14 mouse cellular contexts compared by ENCODE assay signal in genomic region chr9:60873257-60874054, GRCm38 (mm10).
DNase-seq lines count a peak whose midpoint lies in the region; ATAC-seq and TF ChIP-seq lines count a peak whose summit lies in the region.
"Had no signal": no experiment of that assay in that cellular context is flagged by ENCODE, and none has a peak within 500 bp of the region (broad histone marks: within the 10 kb centered on the region; RNA-seq: fewer than 3 reads in every experiment).

No protein-coding gene starts in this region.

- intact Hi-C loops in left cerebral cortex, postnatal 4 days (cut with DNase I), result no loop called here

- H3K9ac ChIP-seq in intestine, embryonic 15.5 days, result no peak overlapping the region
- H3K9ac ChIP-seq in intestine, embryonic 16.5 days (ENCODE audit: low read depth, low read length), result no peak overlapping the region
- H3K9ac ChIP-seq in lung, postnatal 0 days (replicated peaks; ENCODE audit: low read depth), result no peak overlapping the region
- H3K9ac ChIP-seq: embryonic facial prominence, embryonic 15.5 days; hindbrain, embryonic 14.5 days had no signal

- TF ChIP-seq EP300 in lung, postnatal 0 days (IDR thresholded peaks at IDR 0.05), result no peak

- H3K9me3 ChIP-seq in intestine, embryonic 15.5 days, result no peaks in the 10 kb centered on the region
- H3K9me3 ChIP-seq in intestine, embryonic 16.5 days (ENCODE audit: control insufficient read depth, low read length), result no peaks in the 10 kb centered on the region
- H3K9me3 ChIP-seq in lung, postnatal 0 days (ENCODE audit: low read length), result no peaks in the 10 kb centered on the region
- H3K9me3 ChIP-seq: embryonic facial prominence, embryonic 15.5 days had no signal

- TF ChIP-seq POLR2A in bone marrow macrophage, adult 2 months (IDR thresholded peaks at IDR 0.05; ENCODE audit: borderline replicate concordance, low read depth, low read length), result no peak
- no peak for TF ChIP-seq POLR2A in small intestine, adult 2 months (IDR thresholded peaks at IDR 0.05; ENCODE audit: low read depth, low read length)

- 79% methylated on average over 13 of the region's 13 CpGs for WGBS in intestine, embryonic 15.5 days
- WGBS in intestine, embryonic 16.5 days, result 78% methylated on average over 13 of the region's 13 CpGs
- 67% methylated on average over 13 of the region's 13 CpGs for WGBS in lung, postnatal 0 days
- 83% methylated on average over 13 of the region's 13 CpGs for WGBS in small intestine, adult 2 months

- no peaks in the 10 kb centered on the region for H3K27me3 ChIP-seq in intestine, embryonic 15.5 days (replicated peaks)
- no peaks in the 10 kb centered on the region for H3K27me3 ChIP-seq in intestine, embryonic 16.5 days (replicated peaks; ENCODE audit: control insufficient read depth, insufficient read depth, low read length)
- H3K27me3 ChIP-seq in lung, postnatal 0 days (replicated peaks; ENCODE audit: insufficient read depth, low read length), result no peaks in the 10 kb centered on the region
- no peaks in the 10 kb centered on the region for H3K27me3 ChIP-seq in small intestine, adult 2 months (ENCODE audit: control insufficient read depth, insufficient read depth, low read length)
- H3K27me3 ChIP-seq: embryonic facial prominence, embryonic 15.5 days had no signal

- H3K4me2 ChIP-seq in intestine, embryonic 15.5 days (replicated peaks), result no peak overlapping the region
- H3K4me2 ChIP-seq in intestine, embryonic 16.5 days (ENCODE audit: low read depth, low read length), result no peak overlapping the region
- H3K4me2 ChIP-seq in lung, postnatal 0 days (replicated peaks; ENCODE audit: low read depth, low read length), result no peak overlapping the region
- H3K4me2 ChIP-seq: embryonic facial prominence, embryonic 15.5 days; heart, embryonic 11.5 days; hindbrain, embryonic 14.5 days had no signal

- H3K4me1 ChIP-seq in intestine, embryonic 15.5 days (replicated peaks), result 0 out of 2 replicates have a peak, but pooled peaks cover 2% of the 10 kb centered on the region
- H3K4me1 ChIP-seq in intestine, embryonic 16.5 days (ENCODE audit: control insufficient read depth, insufficient read depth, low read length), result no peaks in the 10 kb centered on the region
- H3K4me1 ChIP-seq in lung, postnatal 0 days (ENCODE audit: insufficient read depth, low read depth, low read length), result no peaks in the 10 kb centered on the region
- H3K4me1 ChIP-seq in bone marrow macrophage, adult 2 months (ENCODE audit: control insufficient read depth, insufficient read depth, low read length), result no peaks in the 10 kb centered on the region
- H3K4me1 ChIP-seq in small intestine, adult 2 months (ENCODE audit: control insufficient read depth, insufficient read depth, insufficient read length, low read length), result no peaks in the 10 kb centered on the region

- peak; percentile 43 for TF ChIP-seq CTCF in lung, postnatal 0 days (IDR thresholded peaks at IDR 0.05)
- peak; percentile 51; the same call in 1 of the 2 replicates for TF ChIP-seq CTCF in bone marrow macrophage, adult 2 months (IDR thresholded peaks at IDR 0.05; ENCODE audit: low read depth, low read length)
- TF ChIP-seq CTCF in small intestine, adult 2 months (IDR thresholded peaks at IDR 0.05; ENCODE audit: extremely low read depth, insufficient read length, insufficient replicate concordance, low read depth, low read length), result peak; percentile 43; the same call in 1 of the 2 replicates

- ATAC-seq in intestine, embryonic 15.5 days, result no peak
- no peak for ATAC-seq in intestine, embryonic 16.5 days
- peak; percentile 58 for ATAC-seq in lung, postnatal 0 days
- ATAC-seq: CD4-positive, CD25-positive, alpha-beta regulatory T cell, adult 4 months had no signal

- H3K36me3 ChIP-seq in intestine, embryonic 15.5 days, result peaks cover 30% of the 10 kb centered on the region
- H3K36me3 ChIP-seq in intestine, embryonic 16.5 days (ENCODE audit: control insufficient read depth, insufficient read depth, low read length), result peaks cover 21% of the 10 kb centered on the region
- peaks cover 6% of the 10 kb centered on the region; the same call in 1 of the 2 replicates for H3K36me3 ChIP-seq in lung, postnatal 0 days (ENCODE audit: insufficient read depth, low read length)
- H3K36me3 ChIP-seq in small intestine, adult 2 months (ENCODE audit: control insufficient read depth, insufficient read depth, low read length), result peaks cover 71% of the 10 kb centered on the region

- peak overlapping the region; percentile 36; the same call in 1 of the 2 replicates for H3K27ac ChIP-seq in intestine, embryonic 15.5 days
- H3K27ac ChIP-seq in intestine, embryonic 16.5 days (ENCODE audit: low read length), result no peak overlapping the region
- H3K27ac ChIP-seq in lung, postnatal 0 days (ENCODE audit: low read length), result no peak overlapping the region
- H3K27ac ChIP-seq in bone marrow macrophage, adult 2 months (ENCODE audit: insufficient read depth, low read depth, low read length), result no peak overlapping the region
- no peak overlapping the region for H3K27ac ChIP-seq in small intestine, adult 2 months (ENCODE audit: insufficient read depth, low read depth, low read length)
- H3K27ac ChIP-seq: embryonic facial prominence, embryonic 15.5 days; hindbrain, embryonic 14.5 days had no signal

- no peak overlapping the region for H3K4me3 ChIP-seq in intestine, embryonic 15.5 days (replicated peaks)
- H3K4me3 ChIP-seq in intestine, embryonic 16.5 days (ENCODE audit: low read length), result no peak overlapping the region
- no peak overlapping the region for H3K4me3 ChIP-seq in lung, postnatal 0 days (ENCODE audit: low read depth, low read length)
- H3K4me3 ChIP-seq in bone marrow macrophage, adult 2 months (ENCODE audit: insufficient read depth, low read length), result no peak overlapping the region
- no peak overlapping the region for H3K4me3 ChIP-seq in small intestine, adult 2 months (ENCODE audit: low read depth, low read length)
- H3K4me3 ChIP-seq: embryonic facial prominence, embryonic 15.5 days had no signal

- peak; percentile 55 for DNase-seq in lung, postnatal 0 days (ENCODE audit: low spot score)
- DNase-seq in lung, postnatal 25 days (ENCODE audit: low spot score), result no peak
- no peak for DNase-seq in left cerebral cortex, postnatal 4 days
- no peak for DNase-seq in spleen, postnatal 36 days (ENCODE audit: low spot score in 2 of 2)
- DNase-seq: cerebellum, postnatal 25 days; kidney, postnatal 36 days had no signal
